Mouse (Mus musculus) ovary, postnatal 14 days (tissue): ENCODE measurements around the gene Mpg.
A peak's percentile ranks its signal among the peaks of the same experiment; 100 is the strongest.
"Not testable (repeated sequence)": the region's sequence is repeated elsewhere in the genome, so short reads cannot be mapped to it uniquely, and the experiment has no call there.

Source experiments
- DNase-seq: peaks from one replicate; pipeline ENCODE4 v3.0.0; 2022; ENCODE audit warnings: low spot score

The Mpg gene

DNA sequence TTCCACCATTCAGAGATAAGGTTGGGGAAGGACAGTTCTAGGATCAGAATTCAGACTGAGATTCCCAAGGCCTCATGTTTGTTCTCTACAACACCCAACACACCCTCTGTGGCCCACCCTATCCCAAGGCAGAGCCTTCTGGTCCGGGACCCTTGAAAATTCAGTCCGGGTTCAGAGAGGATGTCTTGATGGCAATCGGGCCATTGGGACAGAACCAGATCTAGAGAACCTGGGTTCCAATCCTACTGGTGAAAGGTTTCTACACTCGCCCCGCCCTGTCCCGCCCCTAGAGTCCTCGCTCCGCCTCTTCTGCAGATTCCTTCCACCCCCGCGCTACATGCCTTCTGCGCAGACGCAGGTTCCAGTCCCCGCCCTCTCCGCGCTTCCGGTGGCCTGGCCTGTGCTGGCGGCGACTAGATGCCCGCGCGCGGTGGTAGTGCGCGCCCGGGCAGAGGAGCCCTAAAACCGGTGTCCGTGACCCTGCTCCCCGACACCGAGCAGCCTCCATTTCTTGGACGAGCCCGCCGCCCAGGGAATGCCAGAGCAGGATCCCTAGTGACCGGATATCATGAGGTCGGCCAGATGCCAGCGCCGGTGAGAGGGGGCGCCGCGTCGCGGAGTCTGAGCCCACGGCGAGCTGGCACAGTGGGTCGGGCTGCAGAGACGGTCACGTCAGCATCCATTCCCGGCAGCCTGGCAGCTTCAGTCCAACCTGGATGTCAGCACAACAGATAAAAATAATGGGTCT is at the start of gene Mpg:
TSS of gene Mpg (plus strand) at position 382 of the 748 bp plus-strand sequence.
- DNase-seq: peak; percentile 81

DNA sequence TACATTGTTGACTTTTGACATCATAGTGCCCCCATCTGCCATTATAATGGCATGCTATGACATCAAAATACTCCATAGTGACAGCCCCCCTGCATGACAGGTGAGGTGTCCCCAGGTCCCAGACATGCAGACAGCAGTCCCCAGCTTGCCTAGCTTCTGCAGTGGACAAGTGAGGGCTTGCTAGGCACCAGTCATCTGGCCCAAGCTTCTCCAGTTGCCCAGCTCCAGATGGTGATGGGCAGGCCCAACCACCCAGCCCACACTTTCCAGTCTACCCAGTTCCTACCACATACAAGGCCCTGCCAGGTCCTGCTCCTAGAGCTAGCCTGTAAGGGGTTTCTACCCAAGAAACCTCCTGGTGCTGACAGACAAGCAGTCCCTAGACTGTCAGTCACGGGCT is 47.8 kb upstream of the Mpg start:
- no peak for DNase-seq

DNA sequence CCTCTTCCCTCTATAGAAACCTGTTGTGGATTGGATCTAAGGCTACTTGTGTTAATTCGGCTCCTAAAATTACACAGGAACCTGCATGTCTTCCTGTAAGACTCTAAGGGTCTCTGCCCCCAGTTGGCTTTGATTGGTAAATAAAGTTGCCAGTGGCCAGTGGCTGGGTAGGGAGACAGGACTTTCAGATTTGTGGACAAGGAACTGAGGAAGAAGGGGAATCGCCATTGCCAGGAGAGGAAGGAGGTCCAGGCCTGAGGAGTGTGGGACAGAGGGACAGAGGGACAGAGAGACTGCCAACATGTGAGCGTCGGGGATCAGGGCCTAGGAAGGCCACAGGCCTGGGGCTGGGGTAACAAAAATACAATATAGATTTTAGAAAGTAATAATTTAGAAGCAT is 45.1 kb upstream of the Mpg start:
- DNase-seq: no peak

DNA sequence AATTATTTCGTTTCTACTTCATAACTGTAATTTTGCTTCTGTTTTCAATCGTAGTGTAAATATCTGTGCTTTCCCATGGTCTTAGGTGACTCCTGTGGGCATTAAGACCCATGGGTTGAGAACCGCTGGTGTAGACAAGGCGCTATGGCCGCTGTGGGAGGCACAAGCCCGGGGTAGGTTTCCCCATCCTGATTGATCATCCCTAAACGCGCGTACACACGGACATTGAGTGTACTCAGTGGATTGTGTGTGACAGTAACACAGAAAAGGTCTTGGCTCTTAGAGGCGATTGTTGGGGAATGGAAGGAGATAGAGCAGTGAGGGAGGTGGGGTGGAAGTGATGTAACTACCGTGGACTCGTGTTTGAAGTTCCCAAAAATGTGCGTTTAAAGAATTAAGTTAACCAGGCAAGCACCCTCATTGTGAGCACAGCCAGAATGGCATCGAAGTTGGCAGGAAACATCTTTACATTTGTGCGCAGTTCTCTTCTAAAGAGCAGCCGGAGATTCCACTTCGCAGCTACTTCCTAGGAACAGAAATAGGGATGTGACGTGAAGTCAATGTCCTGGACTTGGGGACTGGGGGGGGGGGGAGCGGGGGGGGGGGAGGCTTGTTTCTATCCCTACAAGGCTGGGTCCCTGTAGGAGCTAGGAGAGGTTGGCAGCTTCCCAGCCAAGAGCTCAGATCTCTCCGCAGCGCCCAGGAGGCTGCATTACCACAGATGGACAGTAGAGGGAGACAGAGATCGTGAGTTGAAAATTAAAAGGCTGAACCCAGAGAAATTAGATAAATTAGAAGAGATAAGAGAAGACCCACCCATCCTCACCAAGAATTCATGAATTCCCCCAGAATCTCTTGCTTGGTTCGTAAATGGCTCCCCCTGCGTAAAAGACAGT is 44.1 kb upstream of the Mpg start:
- peak; percentile 89 for DNase-seq

DNA sequence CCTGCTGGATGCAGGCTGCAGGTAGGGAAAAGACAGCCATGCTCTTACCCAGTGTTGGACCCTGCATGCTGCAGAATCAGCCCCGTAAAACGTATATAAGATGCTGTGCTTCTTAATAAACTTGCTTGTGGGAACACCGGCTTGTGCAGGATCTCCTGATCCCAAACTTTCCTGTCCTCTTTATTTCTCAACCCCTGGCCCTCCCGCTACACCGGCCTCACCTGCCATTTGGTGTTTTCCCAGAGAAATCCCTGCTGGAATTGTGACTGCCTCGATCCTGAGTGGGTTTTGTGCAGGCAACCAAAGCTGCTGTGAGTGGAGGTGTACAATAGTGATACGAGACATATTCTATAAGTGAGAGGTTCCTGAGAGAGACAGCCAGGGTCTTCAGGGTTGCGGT is 41.8 kb upstream of the Mpg start:
- no peak for DNase-seq

DNA sequence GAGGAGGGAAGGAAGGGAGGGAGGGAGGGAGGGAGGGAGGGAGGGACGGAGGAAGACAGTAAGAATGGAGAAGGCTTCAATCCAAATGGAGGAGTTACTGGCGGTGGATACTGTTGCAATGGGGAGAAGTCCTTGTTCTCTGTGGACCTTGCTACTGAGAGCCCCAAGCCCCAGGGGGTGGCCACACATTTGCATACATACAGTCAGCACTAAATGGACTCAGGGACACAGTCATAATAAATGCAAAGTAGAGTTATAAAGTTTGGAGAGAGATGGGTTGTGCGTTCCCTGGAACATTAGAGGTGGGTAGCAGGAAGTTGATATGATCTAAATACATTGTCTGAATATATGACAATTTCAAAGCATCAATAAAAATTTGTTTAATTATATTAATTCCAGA is 40.3 kb upstream of the Mpg start:
- DNase-seq: no peak

DNA sequence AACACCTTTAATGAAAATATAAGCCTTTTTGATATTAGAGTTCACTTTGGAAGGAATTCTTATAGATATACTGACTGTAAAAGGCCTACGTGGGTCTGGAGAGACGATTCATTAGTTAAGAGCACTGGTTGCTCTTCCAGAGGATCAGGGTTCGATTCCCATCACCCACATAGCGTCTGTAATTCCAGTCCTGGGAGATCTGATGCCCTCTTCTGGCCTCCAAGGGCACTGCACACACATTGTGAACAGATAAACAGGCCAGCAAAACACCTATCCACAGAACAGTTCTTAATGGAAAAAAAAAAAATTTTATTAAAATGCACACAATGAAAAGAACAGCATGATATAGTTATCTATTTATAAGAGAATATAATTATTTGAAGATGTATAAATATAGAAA is 39.0 kb upstream of the Mpg start:
- no peak for DNase-seq

DNA sequence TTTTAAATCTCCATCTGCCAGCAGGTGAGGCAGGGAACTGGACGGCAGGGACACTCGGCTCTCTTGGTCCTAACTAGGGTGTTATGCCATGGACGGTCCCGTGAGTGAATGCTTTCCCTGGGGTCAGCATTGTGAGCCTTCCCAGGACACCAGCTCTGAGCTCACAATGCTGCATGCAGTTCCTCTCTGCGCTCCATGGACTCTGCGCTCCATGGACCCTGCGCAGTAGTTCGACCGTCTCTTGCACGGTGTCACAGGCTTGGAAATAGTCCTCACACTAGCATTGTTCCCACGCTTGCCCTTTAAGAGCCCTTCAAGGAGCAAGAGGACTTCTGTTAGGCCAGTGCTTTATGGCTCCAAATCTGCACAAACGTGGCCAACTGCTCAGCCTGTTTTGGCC is 37.4 kb upstream of the Mpg start:
- no peak for DNase-seq

DNA sequence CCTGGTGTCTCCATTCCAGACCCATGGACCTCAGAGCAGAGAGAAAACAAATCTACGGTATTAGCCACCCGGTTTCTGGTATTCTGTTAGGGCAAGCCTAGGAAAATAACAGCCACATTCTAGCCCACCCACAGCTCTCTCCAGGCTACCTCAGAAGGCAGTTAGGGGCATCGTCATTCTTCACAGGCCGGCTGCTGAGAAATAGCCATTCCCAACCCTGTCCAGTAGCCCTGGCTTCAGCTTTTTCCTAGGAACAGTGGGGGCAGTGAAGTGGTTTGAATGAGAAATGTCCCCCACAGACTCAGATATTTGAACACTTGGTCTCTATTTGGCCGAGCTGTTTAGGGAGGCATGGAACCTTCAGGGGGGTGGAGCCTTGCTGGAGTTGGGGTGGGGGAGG is 36.9 kb upstream of the Mpg start:
- no peak for DNase-seq

DNA sequence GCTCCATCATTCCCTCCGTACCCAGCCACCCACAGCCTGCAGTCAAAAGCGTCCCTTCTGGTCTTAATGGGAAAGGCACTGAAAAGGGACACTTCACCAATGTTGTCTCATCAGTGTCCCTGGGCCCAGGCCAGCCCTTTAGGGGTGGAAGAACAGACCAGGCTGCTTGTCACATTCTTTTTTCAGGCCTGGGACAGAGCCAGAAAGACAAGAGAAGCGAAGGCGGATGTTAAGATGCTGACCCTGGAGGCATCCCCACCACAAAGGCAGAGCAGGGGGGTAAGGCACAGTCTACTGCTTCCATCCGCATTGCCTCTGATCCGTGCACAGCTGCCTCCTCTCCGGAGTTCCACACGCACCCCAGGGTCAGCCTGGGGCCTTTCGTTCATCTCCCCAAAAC is 36.2 kb upstream of the Mpg start:
- no peak for DNase-seq

DNA sequence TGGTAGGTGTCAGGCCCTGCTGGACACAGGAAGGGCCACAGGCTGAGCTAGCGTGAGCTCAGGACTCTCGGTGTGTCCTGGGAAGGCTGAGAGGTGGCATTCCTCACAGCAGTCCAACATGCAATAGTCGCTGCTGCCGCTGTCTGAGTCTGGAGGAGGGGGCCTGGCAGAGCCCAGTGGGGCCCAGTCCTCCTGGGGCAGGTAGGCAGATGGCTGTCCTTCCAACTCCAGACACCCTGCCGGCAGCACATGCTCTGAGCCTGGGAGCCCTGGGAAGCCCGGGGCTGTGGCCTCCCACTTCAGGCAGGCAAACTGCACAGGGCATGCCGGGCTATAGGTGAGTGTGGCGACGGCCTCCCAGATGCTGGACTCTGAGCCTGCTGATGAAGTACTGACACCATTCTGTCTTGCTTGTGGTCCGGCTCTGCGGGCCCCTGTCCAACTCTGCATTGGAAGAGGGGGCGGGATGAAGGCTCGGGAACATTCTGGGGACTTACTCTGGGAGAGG is 35.6 kb upstream of the Mpg start:
- DNase-seq: no peak

DNA sequence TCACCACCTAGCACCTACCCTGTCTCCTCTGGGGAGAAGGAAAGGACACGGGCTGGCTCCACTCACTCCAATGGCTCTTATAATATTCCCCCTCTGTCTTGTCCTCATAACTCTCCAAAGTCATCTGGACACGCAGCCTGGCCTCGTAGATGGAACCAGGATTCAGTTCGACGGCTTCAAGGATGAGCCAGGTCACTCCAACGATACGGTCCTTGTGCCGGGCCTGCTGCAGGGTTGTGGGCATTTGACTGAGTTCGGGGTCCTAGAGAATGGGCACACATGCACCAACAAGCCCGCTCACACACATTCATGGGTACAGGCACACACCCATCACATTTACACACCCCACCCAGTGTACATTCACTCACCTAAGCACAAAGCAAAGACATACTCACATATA is 33.1 kb upstream of the Mpg start:
- DNase-seq: no peak

DNA sequence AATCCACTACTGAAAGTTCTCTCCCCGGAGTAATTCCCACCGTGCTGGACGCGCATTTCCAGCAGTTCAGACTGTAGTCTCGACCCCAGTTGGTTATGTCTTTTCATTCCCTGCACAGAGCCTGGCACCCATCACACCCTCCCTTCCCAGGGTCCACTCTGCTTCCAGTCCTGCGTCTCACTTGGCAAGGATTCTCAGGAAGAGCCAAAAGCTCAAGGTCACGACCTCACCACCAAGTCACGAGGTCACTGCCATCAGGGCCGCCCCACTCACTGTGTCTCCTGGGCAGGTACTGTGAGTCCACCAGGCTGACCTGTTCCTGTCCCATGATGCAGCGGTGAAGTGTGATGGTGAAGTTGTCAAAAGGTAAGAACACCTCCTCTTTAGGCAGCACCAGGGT is 32.2 kb upstream of the Mpg start:
- DNase-seq: no peak

DNA sequence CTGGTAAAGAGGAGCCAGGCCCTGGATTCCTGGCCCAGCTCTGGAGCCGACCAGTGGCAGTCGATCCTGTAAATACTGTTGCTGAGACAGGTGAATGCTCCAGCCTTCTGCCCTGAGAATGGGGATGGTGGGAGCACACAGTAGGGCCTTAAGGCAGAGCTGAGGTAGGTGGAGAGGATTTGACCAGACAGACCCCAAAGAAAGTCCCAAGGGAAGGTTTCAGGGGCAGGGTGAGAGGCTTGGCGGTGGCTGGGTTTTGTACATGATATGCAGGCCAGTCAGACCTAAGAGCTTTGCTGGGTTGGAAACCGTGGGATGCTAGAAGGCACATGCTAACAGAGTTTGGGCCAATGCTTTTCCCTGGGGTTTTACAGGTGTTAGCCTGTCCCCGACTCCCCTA is 31.7 kb upstream of the Mpg start:
- no peak for DNase-seq

DNA sequence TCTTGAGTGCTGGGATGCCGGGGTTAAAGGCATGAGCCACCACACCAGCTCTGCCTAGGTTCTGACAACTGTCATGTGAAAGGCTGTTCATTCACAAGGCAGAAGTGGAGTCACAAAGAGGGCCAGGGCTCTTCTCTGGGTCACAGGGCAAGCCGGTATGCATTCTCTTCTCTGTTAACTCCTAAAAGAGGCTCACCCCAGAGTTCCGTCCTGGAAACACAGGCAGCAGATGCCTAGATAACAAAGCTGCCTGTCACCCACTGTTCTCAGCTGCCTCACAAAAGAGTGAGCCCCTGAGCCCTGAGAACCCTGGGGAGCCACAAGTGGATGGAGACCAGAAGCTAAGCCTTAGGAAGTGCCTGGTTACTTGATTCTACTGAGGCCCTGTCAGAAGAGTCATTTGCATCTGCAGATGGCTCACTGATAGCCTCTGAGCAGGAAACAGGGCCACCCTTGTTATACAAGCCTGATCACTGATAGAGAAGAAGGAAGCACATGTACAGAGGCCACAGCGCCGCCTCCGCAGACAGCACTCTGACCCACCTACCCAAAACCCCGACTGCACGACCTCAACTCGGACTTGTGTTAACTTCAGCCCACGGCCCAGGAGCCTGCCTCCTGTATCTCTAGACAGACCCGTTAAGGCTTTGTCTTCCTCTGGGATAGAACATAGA is 30.3 kb upstream of the Mpg start:
- DNase-seq: no peak

DNA sequence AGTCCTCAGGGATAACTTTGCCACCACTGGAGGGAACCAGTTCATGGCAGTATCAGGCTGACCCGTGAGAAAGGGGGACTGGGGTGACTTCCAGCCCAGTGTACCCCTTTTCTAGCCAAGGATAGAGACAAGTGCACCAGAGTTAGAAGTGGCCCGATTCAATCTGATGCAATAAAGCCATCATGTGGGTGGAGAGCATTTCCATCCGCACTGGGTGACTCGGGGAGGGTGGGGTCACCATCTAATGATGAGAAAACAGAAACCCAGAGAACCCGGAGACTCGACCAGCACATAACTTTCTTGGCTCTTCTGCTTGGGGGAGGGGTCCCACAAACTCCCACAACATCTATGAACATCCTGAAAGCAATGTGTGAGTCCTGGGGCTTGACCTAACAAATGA is 29.6 kb upstream of the Mpg start:
- no peak for DNase-seq

DNA sequence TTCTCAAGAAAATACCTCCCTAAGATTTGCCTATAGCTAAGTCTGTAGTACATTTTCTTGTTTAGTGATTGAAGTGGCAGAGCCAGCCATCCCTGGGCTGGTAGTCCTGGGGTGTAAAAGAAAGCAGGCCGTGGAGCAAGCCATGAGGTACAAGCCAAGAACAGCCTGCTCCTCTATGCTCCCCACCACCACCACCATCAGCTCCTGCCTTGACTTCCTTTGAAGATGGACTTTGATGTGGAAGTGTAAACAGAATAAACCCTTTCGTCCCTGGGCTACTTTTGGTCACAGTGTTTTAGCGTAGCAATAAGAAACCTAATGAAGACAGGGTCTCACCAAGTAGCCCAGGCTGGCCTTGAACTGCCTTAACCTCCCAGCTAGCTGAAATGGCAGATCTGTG is 28.5 kb upstream of the Mpg start:
- DNase-seq: no peak

DNA sequence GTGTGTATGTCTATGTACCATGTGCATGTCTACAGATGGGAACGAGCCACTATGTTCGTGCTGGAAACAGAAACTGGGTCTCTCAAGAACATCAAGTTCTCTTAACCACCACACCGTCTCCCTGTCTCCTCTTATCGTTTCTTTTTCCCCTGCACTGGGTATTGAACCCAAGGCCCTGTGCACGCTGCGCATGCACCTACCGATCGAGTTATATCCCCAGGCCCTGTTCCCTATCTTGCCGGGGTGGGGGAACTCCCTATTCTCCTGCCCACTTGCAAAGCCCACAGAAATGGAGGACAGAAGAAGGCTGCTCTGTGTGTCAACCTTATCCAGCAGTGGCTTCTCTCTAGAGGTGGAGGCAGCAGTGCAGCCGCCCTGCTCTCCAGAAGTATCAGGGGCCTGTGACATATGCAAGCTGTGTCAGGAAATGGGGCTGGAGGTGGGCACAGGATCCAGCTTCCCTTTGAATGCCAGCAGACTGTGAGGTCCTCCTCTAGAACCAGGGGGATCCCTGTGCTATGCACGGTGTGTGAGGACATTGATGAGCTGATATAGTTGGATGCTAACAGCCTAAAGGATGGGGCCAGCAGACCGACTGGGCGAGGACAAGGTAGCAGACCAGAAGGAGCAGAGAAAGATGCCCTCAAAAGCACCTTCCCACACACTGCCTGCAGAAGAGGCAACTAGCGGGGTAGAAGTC is 27.9 kb upstream of the Mpg start:
- DNase-seq: no peak

DNA sequence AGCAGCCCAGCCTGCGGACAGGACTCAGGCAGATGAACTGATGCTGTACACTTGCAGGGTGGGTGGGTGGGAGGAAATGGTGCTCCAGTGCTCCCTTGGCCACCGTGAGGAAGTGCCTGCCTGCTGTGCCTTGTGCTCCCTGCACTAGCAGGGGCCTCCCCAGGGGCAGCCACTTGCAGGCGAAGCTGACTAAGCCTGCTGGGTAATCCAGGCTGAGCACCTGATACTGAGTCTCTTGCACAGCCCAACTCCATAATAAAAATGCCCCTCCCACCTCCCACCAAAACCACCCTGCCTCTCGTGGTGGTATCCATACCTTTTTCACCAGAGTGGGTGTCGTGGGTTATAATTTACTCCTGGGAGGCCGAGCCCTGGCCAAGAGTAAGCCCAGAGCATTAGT is 27.1 kb upstream of the Mpg start:
- no peak for DNase-seq

DNA sequence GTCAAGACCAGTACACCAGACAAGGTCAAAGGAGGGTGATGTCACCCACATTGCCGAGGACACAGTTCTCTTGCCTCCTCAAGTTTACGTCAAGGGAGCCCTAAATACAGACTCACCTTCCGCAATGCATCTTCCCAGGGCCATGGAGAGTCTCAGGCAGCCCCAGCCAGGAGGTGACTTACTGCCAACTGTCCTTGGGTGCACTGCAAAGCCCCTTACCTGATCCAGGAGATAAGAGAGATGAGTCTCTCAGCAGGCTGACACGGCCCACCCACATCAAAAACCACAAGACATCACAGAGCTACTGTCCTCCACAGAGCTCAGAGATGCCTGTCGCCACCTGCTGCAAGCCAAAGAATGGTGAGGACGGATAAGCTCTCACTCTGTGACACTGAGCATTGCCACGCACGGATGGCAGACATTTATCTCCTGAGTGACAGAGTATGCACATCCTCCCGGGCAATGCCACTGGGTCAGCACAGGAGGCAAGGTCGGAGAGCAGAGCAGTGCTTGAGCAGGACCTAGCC is 26.2 kb upstream of the Mpg start, which contains the start of gene Il9r:
TSS of gene Il9r (minus strand) at position 205 of the 527 bp plus-strand sequence.
- DNase-seq: no peak

DNA sequence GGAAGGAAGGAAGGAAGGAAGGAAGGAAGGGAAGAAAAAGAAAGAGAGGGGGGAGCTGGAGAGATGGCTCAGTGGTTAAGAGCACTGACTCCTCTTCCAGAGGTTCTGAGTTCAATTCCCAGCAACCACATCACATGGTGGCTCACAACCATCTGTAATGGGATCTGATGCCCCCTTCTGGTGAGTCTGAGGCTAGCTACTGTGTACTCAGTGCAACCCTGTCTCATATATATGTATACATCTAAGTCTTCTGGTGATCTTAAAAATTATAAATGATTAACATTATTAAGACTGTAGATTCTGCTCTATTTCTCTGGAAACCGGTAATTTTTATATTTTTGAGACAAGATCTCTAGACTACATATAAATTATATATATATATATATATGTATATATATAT is 25.3 kb upstream of the Mpg start:
- not testable (repeated sequence) for DNase-seq
